ENCODE assay signal across 8 mouse cellular contexts in genomic region chr12:86974387-86975288, GRCm38 (mm10). TPM values are rescaled to one million over a fixed set of nuclear protein-coding genes. Genes with fewer than 3 reads are reported as not detected.
A peak's percentile ranks its signal among the peaks of the same experiment; 100 is the strongest.
DNase-seq lines count a peak whose midpoint lies in the region; ATAC-seq and TF ChIP-seq lines count a peak whose summit lies in the region.

No protein-coding gene starts in this region.

- H3K4me1 ChIP-seq in G1E (ENCODE audit: insufficient read depth, low read depth, low read length), result peaks cover 31% of the 10 kb centered on the region
- peaks cover 28% of the 10 kb centered on the region for H3K4me1 ChIP-seq in hindbrain, embryonic 10.5 days (replicated peaks)

- ATAC-seq in G1E (ENCODE audit: extremely low read depth, insufficient number of reproducible peaks, low FRiP score, poor library complexity, severe bottlenecking), result no peak

- no peaks in the 10 kb centered on the region for H3K36me3 ChIP-seq in G1E (replicated peaks)
- H3K36me3 ChIP-seq in hindbrain, embryonic 10.5 days, result no peaks in the 10 kb centered on the region

- peak overlapping the region; percentile 80 for H3K27ac ChIP-seq in hindbrain, embryonic 10.5 days

- WGBS in hindbrain, embryonic 10.5 days, result 7% methylated on average over 40 of the region's 40 CpGs

- peak overlapping the region; percentile 38; the same call in 1 of the 2 replicates for H3K4me3 ChIP-seq in G1E (ENCODE audit: low read depth, low read length)
- H3K4me3 ChIP-seq in hindbrain, embryonic 10.5 days, result peak overlapping the region; percentile 54

- DNase-seq in G1E (ENCODE audit: low spot score), result peak; percentile 70
- DNase-seq in cerebellum, adult 8-10 months, result peak; percentile 93
- peak; percentile 38 for DNase-seq in forelimb bud, embryonic 11.5 days (ENCODE audit: low read depth, low spot score)
- peak; percentile 81 for DNase-seq in hindbrain, embryonic 10.5 days (ENCODE audit: low spot score)
- peak; percentile 68 to 69 for DNase-seq in layer of hippocampus, postnatal 36 days
- DNase-seq in lung, postnatal 25 days (ENCODE audit: low spot score), result peak; percentile 71
- DNase-seq in retina, postnatal 7 days (ENCODE audit: low read depth, low spot score), result peak; percentile 48
- peak; percentile 62 for DNase-seq in urinary bladder, adult 2 months (ENCODE audit: low spot score)

- peaks cover 29% of the 10 kb centered on the region for H3K27me3 ChIP-seq in G1E (ENCODE audit: insufficient read depth, low read length)
- H3K27me3 ChIP-seq in hindbrain, embryonic 10.5 days (ENCODE audit: insufficient read depth, poor library complexity, severe bottlenecking), result peaks cover 53% of the 10 kb centered on the region

- H3K9me3 ChIP-seq in G1E (replicated peaks), result no peaks in the 10 kb centered on the region
- no peaks in the 10 kb centered on the region for H3K9me3 ChIP-seq in hindbrain, embryonic 10.5 days

- peak; percentile 100 for TF ChIP-seq CTCF in G1E (IDR thresholded peaks at IDR 0.05; ENCODE audit: low read depth, low read length)

RNA-seq across cellular contexts. Expression of gene Zdhhc22, which starts 15.6 kb away (rescaled TPM):
- total RNA-seq in G1E (2014; fragmentation: Nextera tagmentation) (not detected in 2 replicates), G1E (2017) (0.06 and 0.11 TPM in 2 replicates)
- not detected in 2 replicates for polyA plus RNA-seq in G1E (2012)
- 0.14 and 0.75 TPM in 2 replicates for polyA plus RNA-seq in hindbrain, embryonic 10.5 days (2016; fragmentation: Nextera tagmentation; extraction: Ambion mirVana)
- 10 to 100 TPM in 1 of 2 experiments, 1 to 10 TPM in 1; 6.8 to 10.6 TPM for total RNA-seq in layer of hippocampus, postnatal 36 days (2021)
- not detected in 2 replicates for polyA plus RNA-seq in urinary bladder, adult 2 months (2012; rRNA removed)

RNA-seq across cellular contexts. Expression of gene Cipc, which starts 27.8 kb away (rescaled TPM):
- total RNA-seq in G1E (2014; fragmentation: Nextera tagmentation) (89.5 and 104 TPM in 2 replicates), G1E (2017) (70.0 and 75.9 TPM in 2 replicates)
- polyA plus RNA-seq in G1E (2012), result 35.5 and 42.7 TPM in 2 replicates
- polyA plus RNA-seq in hindbrain, embryonic 10.5 days (2016; fragmentation: Nextera tagmentation; extraction: Ambion mirVana), result 33.9 and 35.2 TPM in 2 replicates
- 10 to 100 TPM; 66.6 to 72.9 TPM for total RNA-seq in layer of hippocampus, postnatal 36 days (2021)
- polyA plus RNA-seq in urinary bladder, adult 2 months (2012; rRNA removed), result 46.4 and 52.3 TPM in 2 replicates

RNA-seq across cellular contexts. Expression of gene Tmem63c, which starts 46.5 kb away (rescaled TPM):
- total RNA-seq in G1E (2014; fragmentation: Nextera tagmentation) (not detected in 2 replicates), G1E (2017) (not detected in 2 replicates)
- not detected in 2 replicates for polyA plus RNA-seq in G1E (2012)
- 0.10 and 0.35 TPM in 2 replicates for polyA plus RNA-seq in hindbrain, embryonic 10.5 days (2016; fragmentation: Nextera tagmentation; extraction: Ambion mirVana)
- total RNA-seq in layer of hippocampus, postnatal 36 days (2021), result 10 to 100 TPM; 36.2 to 36.4 TPM
- 0.13 and 0.19 TPM in 2 replicates for polyA plus RNA-seq in urinary bladder, adult 2 months (2012; rRNA removed)

Comparison
In these comparisons a context has a peak if more than half of its experiments do, and no peak if none do; other contexts are left out.
1. DNase-seq: peak in every context shown above with its lines; median percentile 93 in cerebellum, adult 8-10 months; 81 in hindbrain, embryonic 10.5 days; 71 in lung, postnatal 25 days; 70 in G1E; 68 in layer of hippocampus, postnatal 36 days; 62 in urinary bladder, adult 2 months; 48 in retina, postnatal 7 days; 38 in forelimb bud, embryonic 11.5 days.